Mouse (Mus musculus) heart, embryonic 11.5 days (tissue): Measurements from ENCODE around the gene Ces1a. TPM values are rescaled to one million over a fixed set of nuclear protein-coding genes. Genes with fewer than 3 reads are reported as not detected.

Source experiments
- ATAC-seq: fragments of 200-750 bp; cut with Nextera tagmentation; replicated peaks from 2 replicates; pipeline ENCODE4 v1.8.0; 2017; ENCODE audit warnings: moderate library complexity; ENCODE audit not compliant: insufficient number of reproducible peaks, low FRiP score, low TSS enrichment
- H3K27ac ChIP-seq: fragments of 300-500 bp; sonication (generic); 2 replicates; pipeline ENCODE4 v1.5.1; 2014; ENCODE audit warnings: mild to moderate bottlenecking, low read depth, low read length
- H3K27me3 ChIP-seq: fragments of 300-500 bp; sonication (generic); 2 replicates; pipeline ENCODE4 v1.6.1; 2014; ENCODE audit warnings: mild to moderate bottlenecking, low read length, mixed read lengths; ENCODE audit not compliant: control insufficient read depth, insufficient read depth
- H3K36me3 ChIP-seq: fragments of 300-500 bp; sonication (generic); 2 replicates; pipeline ENCODE4 v1.6.1; 2014; ENCODE audit warnings: mild to moderate bottlenecking, low read length, moderate library complexity, mixed read lengths; ENCODE audit not compliant: control insufficient read depth, insufficient read depth
- H3K4me1 ChIP-seq: fragments of 300-500 bp; sonication (generic); 2 replicates; pipeline ENCODE4 v1.6.1; 2014; ENCODE audit warnings: low read length; ENCODE audit not compliant: control insufficient read depth, insufficient read depth
- H3K4me2 ChIP-seq: fragments of 300-500 bp; sonication (generic); 2 replicates; pipeline ENCODE4 v1.6.1; 2014; ENCODE audit warnings: mild to moderate bottlenecking, moderate library complexity
- H3K4me3 ChIP-seq: fragments of 300-500 bp; sonication (generic); 2 replicates; pipeline ENCODE4 v1.5.1; 2014; ENCODE audit warnings: low read depth, low read length
- H3K9ac ChIP-seq: fragments of 300-500 bp; sonication (generic); 2 replicates; pipeline ENCODE4 v1.6.1; 2014; ENCODE audit warnings: mild to moderate bottlenecking, low read depth, low read length, moderate library complexity
- H3K9me3 ChIP-seq: fragments of 300-500 bp; sonication (generic); replicated peaks from 2 replicates; pipeline ENCODE4 v1.6.1; 2016; ENCODE audit warnings: low read length; ENCODE audit not compliant: control insufficient read depth
- WGBS: fragments of 180-500 bp; shearing (Covaris S2); extraction: QIAGEN DNeasy Blood & Tissue Kit; methylation state at CpG from one replicate; pipeline ENCODE4 v1.1.7; 2014; ENCODE audit not compliant: insufficient replicate concordance; 5-methylcytosine and 5-hydroxymethylcytosine counted together
- polyA plus RNA-seq: library from polyadenylated mRNA; unstranded; fragments of >200 nt; fragmentation: Nextera tagmentation; extraction: Ambion mirVana; gene quantifications from 2 replicates; pipeline ENCODE4 v1.2.1, GENCODE M21; 2014

The Ces1a gene
- polyA plus RNA-seq, 1 experiment from 2014 or later, result not detected

- ATAC-seq, result 0 out of 2 replicates have a peak, but pooled peaks have one; percentile 42
- Histone ChIP-seq H3K36me3 (no peaks in the 10 kb centered on the region), H3K4me3 (no peak overlapping the region), H3K27me3 (no peaks in the 10 kb centered on the region), H3K9me3 (no peaks in the 10 kb centered on the region), H3K27ac (no peak overlapping the region), H3K4me2 (no peak overlapping the region), H3K9ac (no peak overlapping the region), H3K4me1 (peaks cover 4% of the 10 kb centered on the region; the same call in 1 of the 2 replicates)
- WGBS, result 21% methylated on average over 2 of the region's 2 CpGs
These were observed 7.2 kb upstream of the Ces1a start for GRCm38 (mm10) chr8:93055238-93055637.

GRCm38 (mm10) chr8:93048510-93049416, 771 bp upstream of the Ces1a start:
- H3K27ac ChIP-seq, result no peak overlapping the region
- no peak overlapping the region for H3K4me2 ChIP-seq
- no peaks in the 10 kb centered on the region for H3K36me3 ChIP-seq
- H3K27me3 ChIP-seq, result no peaks in the 10 kb centered on the region
- H3K9ac ChIP-seq, result no peak overlapping the region
- no peak for ATAC-seq
- H3K9me3 ChIP-seq, result no peaks in the 10 kb centered on the region
- no peaks in the 10 kb centered on the region for H3K4me1 ChIP-seq
- no peak overlapping the region for H3K4me3 ChIP-seq
- WGBS, result 70% methylated on average over 4 of the region's 4 CpGs

DNA sequence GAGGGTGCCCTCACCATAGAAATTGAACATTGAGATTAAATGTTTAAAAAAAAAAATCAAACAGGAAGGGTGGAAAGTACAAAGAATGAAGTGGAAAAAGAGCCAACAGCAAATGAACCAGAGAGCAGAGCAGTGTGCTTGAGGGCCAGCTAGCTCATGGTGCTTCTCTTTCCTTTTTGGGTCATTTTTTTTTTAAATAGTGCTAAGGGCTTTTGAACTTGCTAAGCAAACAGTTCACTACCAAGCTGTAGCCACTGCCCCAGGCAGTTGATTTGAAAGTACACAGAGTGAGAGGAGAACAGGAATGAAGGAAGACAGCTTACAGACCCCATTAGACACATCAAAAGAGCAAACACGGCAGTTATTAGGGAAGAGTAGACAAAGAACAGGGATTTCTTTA, 4.9 kb downstream of the Ces1a start:
- Histone ChIP-seq H3K9me3 (no peaks in the 10 kb centered on the region), H3K36me3 (no peaks in the 10 kb centered on the region), H3K9ac (no peak overlapping the region), H3K4me1 (peaks cover 10% of the 10 kb centered on the region), H3K4me2 (no peak overlapping the region), H3K4me3 (no peak overlapping the region), H3K27me3 (no peaks in the 10 kb centered on the region), H3K27ac (no peak overlapping the region)
- ATAC-seq, result no peak
- WGBS, result 30% methylated on average over 1 of the region's 1 CpGs

DNA sequence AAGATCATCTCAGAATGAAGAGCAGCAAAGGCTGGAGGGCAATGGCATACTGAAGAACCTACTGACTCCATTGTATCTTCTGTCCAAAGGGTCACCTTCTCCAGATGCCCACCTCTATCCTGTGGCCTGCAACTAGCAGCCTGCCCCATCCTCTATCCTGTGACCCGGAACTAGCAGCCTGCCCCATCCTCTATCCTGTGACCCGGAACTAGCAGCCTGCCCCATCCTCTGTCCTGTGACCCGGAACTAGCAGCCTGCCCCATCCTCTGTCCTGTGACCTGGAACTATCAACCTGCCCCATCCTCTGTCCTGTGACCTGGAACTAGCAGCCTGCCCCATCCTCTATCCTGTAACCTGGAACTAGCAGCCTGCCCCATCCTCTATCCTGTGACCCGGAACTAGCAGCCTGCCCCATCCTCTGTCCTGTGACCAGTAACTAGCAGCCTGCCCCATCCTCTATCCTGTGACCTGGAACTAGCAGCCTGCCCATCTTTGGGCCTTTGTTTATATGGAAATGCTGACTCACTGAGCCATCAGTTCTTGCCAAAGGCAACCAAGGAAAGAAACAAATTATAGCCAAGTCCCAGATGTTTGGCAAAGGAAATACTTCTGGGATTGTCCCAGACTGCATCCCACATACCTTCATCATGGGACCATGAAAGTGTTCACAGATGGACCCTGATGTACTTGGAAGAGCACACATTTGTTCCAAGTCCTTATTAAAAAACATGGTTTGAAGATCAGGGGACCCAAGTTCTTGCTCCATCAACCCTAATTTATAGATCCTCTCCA, 7.0 kb downstream of the Ces1a start:
- H3K36me3 ChIP-seq, result no peaks in the 10 kb centered on the region
- no peak overlapping the region for H3K4me2 ChIP-seq
- H3K27me3 ChIP-seq, result no peaks in the 10 kb centered on the region
- WGBS, result 83% methylated on average over 4 of the region's 4 CpGs
- no peak overlapping the region for H3K27ac ChIP-seq
- ATAC-seq, result no peak
- no peaks in the 10 kb centered on the region for H3K9me3 ChIP-seq
- no peak overlapping the region for H3K4me3 ChIP-seq
- no peak overlapping the region for H3K9ac ChIP-seq
- peaks cover 10% of the 10 kb centered on the region for H3K4me1 ChIP-seq

- H3K36me3 ChIP-seq, result no peaks in the 10 kb centered on the region
- no peaks in the 10 kb centered on the region for H3K27me3 ChIP-seq
- no peak overlapping the region for H3K4me2 ChIP-seq
- H3K27ac ChIP-seq, result no peak overlapping the region
- WGBS, result 55% methylated on average over 2 of the region's 2 CpGs
- no peak for ATAC-seq
- H3K4me1 ChIP-seq, result peaks cover 10% of the 10 kb centered on the region
- no peak overlapping the region for H3K9ac ChIP-seq
- no peak overlapping the region for H3K4me3 ChIP-seq
- no peaks in the 10 kb centered on the region for H3K9me3 ChIP-seq
These were observed 7.7 kb downstream of the Ces1a start for GRCm38 (mm10) chr8:93040256-93040655.

GRCm38 (mm10) chr8:93038831-93039230, 9.2 kb downstream of the Ces1a start:
- H3K4me3 ChIP-seq, result no peak overlapping the region
- WGBS, result 12% methylated on average over 2 of the region's 2 CpGs
- no peaks in the 10 kb centered on the region for H3K9me3 ChIP-seq
- peaks cover 10% of the 10 kb centered on the region for H3K4me1 ChIP-seq
- H3K36me3 ChIP-seq, result no peaks in the 10 kb centered on the region
- no peak overlapping the region for H3K9ac ChIP-seq
- no peaks in the 10 kb centered on the region for H3K27me3 ChIP-seq
- no peak overlapping the region for H3K4me2 ChIP-seq
- H3K27ac ChIP-seq, result no peak overlapping the region
- no peak for ATAC-seq

GRCm38 (mm10) chr8:93030664-93031063, 17.3 kb downstream of the Ces1a start:
- H3K27ac ChIP-seq, result no peak overlapping the region
- ATAC-seq, result no peak

DNA sequence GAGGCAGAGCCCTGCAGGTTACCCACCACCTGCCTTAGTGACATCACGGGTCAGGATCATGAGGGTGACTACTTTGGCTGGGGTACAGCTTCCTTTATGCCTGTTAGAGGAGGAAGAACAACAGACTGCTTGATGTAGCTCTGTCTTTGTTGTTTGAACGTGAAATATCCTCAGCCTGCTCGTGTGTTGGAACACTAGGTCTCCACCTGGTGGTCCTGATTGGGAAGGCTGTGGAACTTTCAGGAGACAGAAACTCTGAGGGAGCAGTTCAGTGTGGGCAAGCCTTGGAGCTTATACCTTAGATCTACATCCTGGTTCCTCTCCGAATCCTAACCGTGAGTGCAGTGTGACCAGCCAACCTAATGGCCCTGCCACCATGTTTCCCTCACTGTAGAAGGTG, 26.3 kb downstream of the Ces1a start:
- ATAC-seq, result no peak
- Histone ChIP-seq H3K9me3 (no peaks in the 10 kb centered on the region), H3K27me3 (no peaks in the 10 kb centered on the region), H3K27ac (no peak overlapping the region), H3K9ac (no peak overlapping the region), H3K4me3 (no peak overlapping the region), H3K36me3 (no peaks in the 10 kb centered on the region), H3K4me1 (no peaks in the 10 kb centered on the region), H3K4me2 (no peak overlapping the region)
- 60% methylated on average over 5 of the region's 5 CpGs for WGBS

More at GRCm38 (mm10) chr8:93030664-93031063, 17.3 kb downstream of the Ces1a start:
- H3K4me3 ChIP-seq, result no peak overlapping the region
- H3K4me2 ChIP-seq, result no peak overlapping the region
- no peak overlapping the region for H3K9ac ChIP-seq
- 68% methylated on average over 2 of the region's 2 CpGs for WGBS
- no peaks in the 10 kb centered on the region for H3K27me3 ChIP-seq
- no peaks in the 10 kb centered on the region for H3K9me3 ChIP-seq
- H3K36me3 ChIP-seq, result no peaks in the 10 kb centered on the region
- H3K4me1 ChIP-seq, result no peaks in the 10 kb centered on the region
